Mouse (Mus musculus): ENCODE measurements around the gene Iqcc. TPM values are rescaled to one million over a fixed set of nuclear protein-coding genes. Genes with fewer than 3 reads are reported as not detected.

Gene Iqcc
- total RNA-seq (2021), result 10 to 100 TPM; 14.4 to 18.7 TPM

GRCm38 (mm10) chr4:129618786-129619691 is at the start of gene Iqcc:
Iqcc (minus strand) TSS chr4:129619099.
- peak; percentile 95 to 96 for DNase-seq

DNA sequence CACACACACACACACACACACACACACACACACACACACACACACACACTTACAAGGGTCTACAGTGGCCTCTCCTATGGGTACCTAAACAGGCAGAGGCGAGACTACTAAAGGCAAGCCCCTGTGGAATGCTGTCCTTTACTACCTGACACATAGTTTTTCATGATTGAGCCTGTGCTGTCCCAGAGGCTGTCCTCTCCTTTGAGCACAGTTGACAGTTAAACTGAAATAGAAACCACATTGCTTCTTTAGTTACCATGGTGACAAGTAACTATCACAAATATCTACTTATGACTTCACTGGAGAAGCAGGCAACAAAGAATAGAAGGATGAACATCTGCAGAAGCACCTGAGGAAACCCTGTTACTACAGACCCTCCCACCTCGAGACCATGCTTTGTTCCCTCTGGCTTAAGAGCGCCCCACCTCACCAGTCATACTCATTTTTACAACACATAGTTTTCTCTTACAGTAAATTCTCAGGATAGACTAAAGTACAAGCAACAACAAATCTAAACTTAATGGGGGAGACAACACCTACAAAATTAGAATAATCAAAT is 43.4 kb upstream of the Iqcc start:
- no peak for DNase-seq

More at GRCm38 (mm10) chr4:129618786-129619691, at the start of gene Iqcc:
- intact Hi-C loops (cut with DNase I), result no loop called here

GRCm38 (mm10) chr4:129661584-129661983 is 42.7 kb upstream of the Iqcc start:
- intact Hi-C loops (cut with DNase I), result no loop called here
- DNase-seq, result no peak

More for the DNA sequence above, 43.4 kb upstream of the Iqcc start:
- intact Hi-C loops (cut with DNase I), result no loop called here

GRCm38 (mm10) chr4:129654770-129655169 is 35.9 kb upstream of the Iqcc start:
- intact Hi-C loops (cut with DNase I), result no loop called here
- no peak for DNase-seq

DNA sequence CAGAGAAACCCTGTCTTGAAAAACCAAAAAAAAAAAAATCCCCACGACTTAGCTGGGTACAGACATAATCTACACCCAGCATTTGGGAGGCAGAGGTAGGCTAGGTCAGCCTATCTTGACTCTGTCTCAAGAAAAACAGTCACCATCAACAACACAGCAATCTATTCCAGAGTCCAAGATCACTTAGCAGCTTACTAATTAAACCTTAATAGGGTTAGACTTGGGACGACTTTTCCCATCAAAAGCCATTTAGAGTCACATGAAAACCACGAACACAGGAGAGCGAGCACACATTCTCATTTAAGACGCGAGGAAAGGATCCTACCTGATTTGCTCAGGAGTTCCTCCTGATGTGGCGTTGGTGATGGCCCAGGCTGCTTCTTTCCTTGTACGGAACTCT is 31.5 kb upstream of the Iqcc start:
- intact Hi-C loops (cut with DNase I), result no loop called here

DNA sequence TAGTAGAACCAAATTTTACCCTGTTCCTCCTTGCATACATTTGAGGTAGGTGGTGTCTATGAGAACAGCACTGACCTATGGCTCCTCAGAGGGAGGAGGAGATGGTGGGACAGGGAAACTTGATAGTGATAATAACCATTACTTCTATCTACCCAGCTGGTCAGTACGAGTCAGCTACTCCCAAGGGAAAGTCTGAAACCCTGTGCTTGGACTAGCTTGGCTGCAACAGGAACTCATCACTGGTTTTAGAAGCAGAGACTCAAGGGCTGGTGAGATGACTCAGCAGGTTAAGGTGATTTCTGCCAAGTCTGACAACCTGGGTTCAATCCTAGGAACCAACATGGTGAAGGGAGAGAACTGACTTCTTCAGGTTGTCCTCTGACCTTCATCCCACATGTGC is 29.8 kb upstream of the Iqcc start:
- DNase-seq, result no peak
- intact Hi-C loops (cut with DNase I), result no loop called here

More for the DNA sequence above, 31.5 kb upstream of the Iqcc start:
- no peak for DNase-seq

DNA sequence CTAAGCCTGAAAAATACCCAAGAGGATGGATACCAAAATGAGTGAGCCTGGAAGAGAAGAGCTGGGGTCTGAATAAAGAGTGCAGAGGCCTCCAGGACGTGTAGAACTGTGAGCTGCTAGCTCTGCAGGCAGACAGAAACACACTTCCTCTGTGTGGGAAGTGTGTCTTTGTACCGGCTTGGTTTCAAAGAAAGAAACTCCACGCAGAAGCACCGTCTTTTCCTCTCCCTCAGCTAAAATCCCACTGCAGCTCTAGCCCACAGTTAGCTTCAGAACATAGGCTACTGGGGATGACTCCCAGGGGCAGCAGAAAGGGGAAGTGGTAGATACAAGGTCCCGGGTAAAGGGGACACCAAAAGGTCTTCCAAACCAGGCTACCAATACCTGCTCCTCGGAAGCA is 26.3 kb upstream of the Iqcc start:
- intact Hi-C loops (cut with DNase I), result no loop called here
- no peak for DNase-seq

GRCm38 (mm10) chr4:129641756-129642155 is 22.9 kb upstream of the Iqcc start:
- intact Hi-C loops (cut with DNase I), result no loop called here
- DNase-seq, result no peak

DNA sequence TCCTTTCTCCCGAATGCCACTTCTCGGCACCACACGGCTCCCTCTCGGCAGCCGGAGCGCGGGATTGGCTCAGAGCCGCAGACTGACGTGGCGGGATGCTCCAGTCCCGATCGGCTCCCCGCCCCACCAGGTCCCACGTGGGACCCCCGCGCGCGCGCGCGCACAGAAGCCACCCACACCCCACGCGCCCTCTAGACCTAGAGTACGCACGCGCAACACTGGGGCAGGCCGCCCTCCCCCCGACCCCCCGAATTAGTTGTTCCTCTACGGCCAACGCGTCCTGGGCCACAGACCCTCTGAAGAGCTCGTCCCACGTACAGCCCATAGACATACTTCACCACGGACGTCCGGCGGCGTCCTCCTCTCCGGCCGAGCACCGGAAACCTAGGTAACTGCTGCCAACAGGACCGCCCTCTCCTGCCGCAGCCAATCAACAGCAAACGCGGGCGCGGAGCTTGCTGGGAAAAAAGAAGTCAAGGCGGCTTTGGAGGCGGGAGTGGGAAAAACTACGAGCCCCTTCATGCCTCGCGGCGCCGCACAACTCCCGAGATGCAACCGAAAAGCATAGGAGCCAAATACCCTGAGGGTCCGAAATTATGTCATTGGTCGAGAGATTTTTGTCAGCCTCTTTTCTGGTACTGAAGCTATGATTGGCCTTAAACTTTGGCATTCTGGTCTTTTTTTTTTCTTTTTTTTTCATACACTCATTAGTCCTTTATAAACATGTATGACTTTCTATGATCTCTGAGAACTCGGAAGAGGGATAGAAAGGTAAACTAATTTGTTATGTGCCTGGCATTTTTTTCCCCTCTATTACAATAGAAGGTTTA is 22.0 kb upstream of the Iqcc start, which contains the start of gene Txlna:
TSS of gene Txlna (minus strand) at position 428 of the 830 bp plus-strand sequence.
- intact Hi-C loops (cut with DNase I), result loop anchor here (1.0 kb wide), 1 partner anchor 17 kb away; no protein-coding TSS in a partner anchor
- DNase-seq, result peak; percentile 95 to 96

DNA sequence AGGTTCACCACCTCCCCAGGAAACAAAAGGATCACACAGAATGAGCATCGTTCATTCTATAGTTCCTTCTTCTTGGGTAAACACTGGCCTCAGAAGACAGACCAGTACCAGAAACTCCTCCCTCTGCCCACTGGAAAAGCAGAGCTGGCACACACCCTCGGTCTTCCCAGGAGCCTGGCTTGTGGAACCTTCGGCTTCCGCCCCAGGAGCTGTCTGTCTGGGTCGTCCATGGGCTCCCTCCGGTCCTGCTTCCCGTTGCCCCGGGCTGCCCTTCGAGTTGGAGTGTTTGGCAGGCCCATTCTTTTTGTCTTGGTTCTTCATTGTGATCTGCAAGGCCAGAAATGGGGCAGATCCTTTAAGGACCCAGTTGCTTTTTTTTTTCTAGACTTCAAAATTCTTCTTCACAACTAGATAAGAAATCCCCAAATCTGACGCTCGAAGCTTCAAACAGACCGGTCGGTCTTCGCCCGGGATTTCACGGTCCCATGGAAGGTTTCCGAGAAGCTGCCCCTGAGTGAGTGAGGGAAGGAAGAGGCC is 21.3 kb upstream of the Iqcc start:
- DNase-seq, result peak in 1 of 2 experiments; percentile 39
- intact Hi-C loops (cut with DNase I), result loop anchor here (1.0 kb wide), 1 partner anchor 16 kb away; no protein-coding TSS in a partner anchor

- DNase-seq, result no peak
- intact Hi-C loops (cut with DNase I), result no loop called here
Observed at GRCm38 (mm10) chr4:129639221-129639620, 20.3 kb upstream of the Iqcc start.

GRCm38 (mm10) chr4:129633852-129634251 is 15.0 kb upstream of the Iqcc start:
- intact Hi-C loops (cut with DNase I), result no loop called here
- no peak for DNase-seq

DNA sequence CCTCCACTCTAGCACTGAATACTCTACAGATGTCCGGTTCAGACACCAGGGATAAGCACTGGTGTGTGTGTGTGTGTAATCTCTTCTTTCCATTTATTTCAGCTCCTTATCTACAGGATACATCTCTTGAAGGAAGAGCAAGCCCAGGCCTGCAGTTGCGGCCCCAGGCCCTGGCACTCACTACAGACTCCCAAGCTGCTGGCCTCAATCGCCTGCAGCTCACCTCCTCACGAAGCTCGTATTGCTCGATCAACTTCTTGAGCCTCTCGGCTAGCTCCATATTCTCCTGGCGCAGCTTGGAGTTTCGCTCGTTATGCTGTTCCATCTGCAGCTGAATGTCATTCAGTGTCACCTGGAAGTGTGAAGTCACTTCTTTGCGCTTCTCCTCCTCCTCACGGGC is 13.0 kb upstream of the Iqcc start:
- DNase-seq, result no peak
- intact Hi-C loops (cut with DNase I), result no loop called here

DNA sequence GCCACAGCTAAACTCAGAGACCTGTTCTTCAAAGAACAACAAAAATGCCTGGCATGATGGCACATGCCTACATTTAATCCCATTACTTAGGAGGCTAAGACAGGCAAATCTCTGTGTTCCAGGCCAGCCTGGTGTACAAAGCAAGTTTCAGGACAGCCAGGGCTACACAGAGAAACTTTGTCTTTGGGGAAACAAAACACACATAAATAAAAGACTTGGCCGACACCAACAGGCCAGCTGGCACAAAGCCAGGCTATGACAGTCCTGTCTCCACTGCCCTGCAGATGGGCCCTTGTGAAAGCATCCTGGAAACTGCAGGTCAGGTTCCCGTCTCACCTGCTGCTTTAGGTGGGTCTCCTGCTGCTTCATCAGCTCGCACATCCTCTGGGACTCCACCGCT is 12.0 kb upstream of the Iqcc start:
- intact Hi-C loops (cut with DNase I), result no loop called here
- peak in 1 of 2 experiments; percentile 44 for DNase-seq

- intact Hi-C loops (cut with DNase I), result no loop called here
- DNase-seq, result no peak
Observed at GRCm38 (mm10) chr4:129626035-129626434, 7.1 kb upstream of the Iqcc start.

GRCm38 (mm10) chr4:129625496-129625895 is 6.6 kb upstream of the Iqcc start:
- intact Hi-C loops (cut with DNase I), result no loop called here

GRCm38 (mm10) chr4:129625029-129625370 is 6.1 kb upstream of the Iqcc start:
- peak; percentile 54 to 56 for DNase-seq
- intact Hi-C loops (cut with DNase I), result no loop called here

More at GRCm38 (mm10) chr4:129625496-129625895, 6.6 kb upstream of the Iqcc start:
- DNase-seq, result no peak

- intact Hi-C loops (cut with DNase I), result loop anchor here (1.0 kb wide), 1 partner anchor 16 kb away; no protein-coding TSS in a partner anchor
- peak; percentile 77 to 79 for DNase-seq
Observed at GRCm38 (mm10) chr4:129624281-129625028, 5.6 kb upstream of the Iqcc start.

- intact Hi-C loops (cut with DNase I), result loop anchor here (1.0 kb wide), 1 partner anchor 17 kb away; no protein-coding TSS in a partner anchor
- peak; percentile 48 to 67 for DNase-seq
Observed at GRCm38 (mm10) chr4:129623681-129624091, 4.8 kb upstream of the Iqcc start, which contains the start of gene Ccdc28b. Ccdc28b (minus strand) TSS chr4:129623947.
